Comparison of ENCODE assay signal across 14 mouse cellular contexts in genomic region chr7:49347338-49348272, GRCm38 (mm10).
DNase-seq lines count a peak whose midpoint lies in the region; ATAC-seq and TF ChIP-seq lines count a peak whose summit lies in the region.
"Had no signal": no experiment of that assay in that cellular context is flagged by ENCODE, and none has a peak within 500 bp of the region (broad histone marks: within the 10 kb centered on the region; RNA-seq: fewer than 3 reads in every experiment).

No protein-coding gene starts in this region.

- peaks cover 4% of the 10 kb centered on the region; the same call in 1 of the 2 replicates for H3K4me1 ChIP-seq in lung, postnatal 0 days (ENCODE audit: insufficient read depth, low read depth, low read length)

- no peak for TF ChIP-seq CTCF in gastrocnemius, adult 2 months (IDR thresholded peaks at IDR 0.05)
- no peak for TF ChIP-seq CTCF in lung, postnatal 0 days (IDR thresholded peaks at IDR 0.05)

- H3K27me3 ChIP-seq in lung, postnatal 0 days (replicated peaks; ENCODE audit: insufficient read depth, low read length): no peaks in the 10 kb centered on the region

- WGBS in lung, postnatal 0 days: 51% methylated on average over 16 of the region's 16 CpGs

- no peak for TF ChIP-seq EP300 in lung, postnatal 0 days (IDR thresholded peaks at IDR 0.05)

- no peaks in the 10 kb centered on the region for H3K36me3 ChIP-seq in lung, postnatal 0 days (ENCODE audit: insufficient read depth, low read length)
- H3K36me3 ChIP-seq: embryonic facial prominence, embryonic 12.5 days; liver, embryonic 13.5 days had no signal

- no peak overlapping the region for H3K4me2 ChIP-seq in lung, postnatal 0 days (replicated peaks; ENCODE audit: low read depth, low read length)
- H3K4me2 ChIP-seq: embryonic facial prominence, embryonic 12.5 days; liver, embryonic 13.5 days had no signal

- H3K4me3 ChIP-seq in gastrocnemius, adult 2 months: no peak overlapping the region
- H3K4me3 ChIP-seq in lung, postnatal 0 days (ENCODE audit: low read depth, low read length): no peak overlapping the region
- H3K4me3 ChIP-seq: embryonic facial prominence, embryonic 12.5 days; liver, embryonic 13.5 days had no signal

- no peak overlapping the region for H3K9ac ChIP-seq in lung, postnatal 0 days (replicated peaks; ENCODE audit: low read depth)
- H3K9ac ChIP-seq: embryonic facial prominence, embryonic 12.5 days; liver, embryonic 13.5 days had no signal

- DNase-seq in gastrocnemius, adult 2 months: no peak
- DNase-seq in gastrocnemius, postnatal 25 days: no peak
- peak; percentile 68 to 75 for DNase-seq in lung, adult 18-20 months
- no peak for DNase-seq in lung, postnatal 0 days (ENCODE audit: low spot score)
- DNase-seq in cerebellum, adult 9-11 months: peak; percentile 72
- DNase-seq in kidney, postnatal 10 days: no peak
- no peak for DNase-seq in kidney, postnatal 4 days
- no peak for DNase-seq in adrenal gland, postnatal 4 days (ENCODE audit: low spot score in 2 of 2)
- DNase-seq: kidney, postnatal 25 days; liver, embryonic 13.5 days; right cerebral cortex, postnatal 14 days; thymus, adult 2 months had no signal

- H3K9me3 ChIP-seq in lung, postnatal 0 days (ENCODE audit: low read length): no peaks in the 10 kb centered on the region
- H3K9me3 ChIP-seq: embryonic facial prominence, embryonic 12.5 days; liver, embryonic 13.5 days had no signal

- peak overlapping the region; percentile 16; the same call in 1 of the 2 replicates for H3K27ac ChIP-seq in gastrocnemius, adult 2 months
- no peak overlapping the region for H3K27ac ChIP-seq in lung, postnatal 0 days (ENCODE audit: low read length)
- H3K27ac ChIP-seq: embryonic facial prominence, embryonic 12.5 days; liver, embryonic 13.5 days had no signal

- ATAC-seq in lung, postnatal 0 days: no peak
- ATAC-seq: intestine, postnatal 0 days had no signal

- intact Hi-C loops in gastrocnemius, adult 2 months (cut with DNase I): no loop called here

Comparison
In these comparisons a context has a peak if more than half of its experiments do, and no peak if none do; other contexts are left out.
1. DNase-seq: peak in lung, adult 18-20 months (2 of 2) and cerebellum, adult 9-11 months (single experiment); none in gastrocnemius, adult 2 months (single experiment), gastrocnemius, postnatal 25 days (single experiment), lung, postnatal 0 days (single experiment), kidney, postnatal 10 days (single experiment), kidney, postnatal 4 days (0 of 2) and adrenal gland, postnatal 4 days (0 of 2).